Mouse (Mus musculus) midbrain, embryonic 11.5 days (tissue): ENCODE measurements around the gene Trim29. TPM values are rescaled to one million over a fixed set of nuclear protein-coding genes. Genes with fewer than 3 reads are reported as not detected.
A peak's percentile ranks its signal among the peaks of the same experiment; 100 is the strongest.

ENCODE experiments used
- ATAC-seq: fragments of 200-750 bp; cut with Nextera tagmentation; 2 replicates; pipeline ENCODE4 v1.8.0; 2017; ENCODE audit warnings: moderate TSS enrichment, moderate library complexity; ENCODE audit not compliant: low FRiP score
- DNase-seq: peaks from one replicate; pipeline ENCODE4 v3.0.0; 2015; ENCODE audit warnings: low spot score; ENCODE audit errors: missing footprints
- H3K27ac ChIP-seq: fragments of 300-500 bp; sonication (generic); 2 replicates; pipeline ENCODE4 v1.5.1; 2014; ENCODE audit warnings: low read depth, low read length
- H3K27me3 ChIP-seq: fragments of 300-500 bp; sonication (generic); 2 replicates; pipeline ENCODE4 v1.6.1; 2014; ENCODE audit warnings: mild to moderate bottlenecking, low read length, moderate library complexity, mixed read lengths; ENCODE audit not compliant: control insufficient read depth, insufficient read depth
- H3K36me3 ChIP-seq: fragments of 300-500 bp; sonication (generic); 2 replicates; pipeline ENCODE4 v1.6.1; 2014; ENCODE audit warnings: mild to moderate bottlenecking, low read length, moderate library complexity, mixed read lengths; ENCODE audit not compliant: control insufficient read depth, insufficient read depth
- H3K4me1 ChIP-seq: fragments of 300-500 bp; sonication (generic); 2 replicates; pipeline ENCODE4 v1.6.1; 2014; ENCODE audit warnings: low read length; ENCODE audit not compliant: control insufficient read depth, insufficient read depth
- H3K4me2 ChIP-seq: fragments of 300-500 bp; sonication (generic); 2 replicates; pipeline ENCODE4 v1.6.1; 2014; ENCODE audit warnings: mild to moderate bottlenecking, moderate library complexity
- H3K4me3 ChIP-seq: fragments of 300-500 bp; sonication (generic); 2 replicates; pipeline ENCODE4 v1.5.1; 2014; ENCODE audit warnings: low read depth, low read length
- H3K9ac ChIP-seq: fragments of 300-500 bp; sonication (generic); 2 replicates; pipeline ENCODE4 v1.6.1; 2014; ENCODE audit warnings: low read length
- H3K9me3 ChIP-seq: fragments of 300-500 bp; sonication (generic); 2 replicates; pipeline ENCODE4 v1.6.1; 2016; ENCODE audit warnings: low read length; ENCODE audit not compliant: control insufficient read depth
- WGBS: fragments of 180-500 bp; shearing (Covaris S2); extraction: QIAGEN DNeasy Blood & Tissue Kit; methylation state at CpG from one replicate; pipeline ENCODE4 v1.1.7; 2014; 5-methylcytosine and 5-hydroxymethylcytosine counted together
- polyA plus RNA-seq: library from polyadenylated mRNA; unstranded; fragments of >200 nt; fragmentation: Nextera tagmentation; extraction: Ambion mirVana; gene quantifications from 2 replicates; pipeline ENCODE4 v1.2.1, GENCODE M21; 2014

Gene Trim29
- polyA plus RNA-seq = 0.57 and 0.75 TPM in 2 replicates

DNA sequence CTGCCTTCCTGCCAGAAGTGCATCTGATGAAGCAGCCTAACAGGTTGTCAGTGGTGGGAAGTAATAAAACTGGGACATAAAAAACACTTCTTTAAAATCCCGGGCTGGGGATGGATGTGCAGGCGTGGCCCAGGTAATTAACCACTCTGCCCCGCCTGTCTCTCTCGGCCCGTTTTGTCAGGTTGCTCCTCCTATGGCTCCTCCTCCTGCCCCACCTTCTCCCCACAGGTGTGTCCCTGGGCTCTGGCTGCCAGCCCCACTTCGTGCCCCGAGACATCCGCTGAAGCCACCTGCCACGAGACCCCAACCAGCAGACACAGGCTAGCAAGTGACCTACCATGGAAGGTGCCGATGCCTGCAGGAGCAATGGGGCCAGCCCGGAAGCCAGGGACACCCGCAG is at the start of gene Trim29:
Trim29 (plus strand) TSS at position 311 of the 400 bp plus-strand sequence.
- no peaks in the 10 kb centered on the region for H3K36me3 ChIP-seq
- no peak within 1 kb of the TSS for H3K27ac ChIP-seq
- H3K4me1 ChIP-seq = no peaks in the 10 kb centered on the region
- WGBS = 74% methylated on average over 12 of the region's 12 CpGs
- no peak within 1 kb of the TSS for H3K4me2 ChIP-seq
- ATAC-seq = no peak
- H3K4me3 ChIP-seq = no peak within 1 kb of the TSS
- H3K9me3 ChIP-seq = no peaks in the 10 kb centered on the region
- H3K27me3 ChIP-seq = no peaks in the 10 kb centered on the region
- no peak for DNase-seq
- H3K9ac ChIP-seq = no peak within 1 kb of the TSS

- no peak for ATAC-seq
- 66% methylated on average over 4 of the region's 4 CpGs for WGBS
- H3K27ac ChIP-seq = no peak overlapping the region
- no peak overlapping the region for H3K4me2 ChIP-seq
- no peaks in the 10 kb centered on the region for H3K9me3 ChIP-seq
- H3K36me3 ChIP-seq = no peaks in the 10 kb centered on the region
- no peak overlapping the region for H3K4me3 ChIP-seq
- no peaks in the 10 kb centered on the region for H3K27me3 ChIP-seq
- no peak for DNase-seq
- H3K9ac ChIP-seq = no peak overlapping the region
- peaks cover 4% of the 10 kb centered on the region for H3K4me1 ChIP-seq
Measured at GRCm38 (mm10) chr9:43261124-43261907, 49.3 kb upstream of the Trim29 start.

GRCm38 (mm10) chr9:43261941-43262340 is 48.7 kb upstream of the Trim29 start:
- Histone ChIP-seq H3K9ac (no peak overlapping the region), H3K27me3 (no peaks in the 10 kb centered on the region), H3K9me3 (no peaks in the 10 kb centered on the region), H3K36me3 (no peaks in the 10 kb centered on the region), H3K27ac (no peak overlapping the region), H3K4me2 (no peak overlapping the region), H3K4me3 (no peak overlapping the region), H3K4me1 (peaks cover 4% of the 10 kb centered on the region)
- 34% methylated on average over 2 of the region's 2 CpGs for WGBS
- no peak for DNase-seq
- ATAC-seq = no peak

DNA sequence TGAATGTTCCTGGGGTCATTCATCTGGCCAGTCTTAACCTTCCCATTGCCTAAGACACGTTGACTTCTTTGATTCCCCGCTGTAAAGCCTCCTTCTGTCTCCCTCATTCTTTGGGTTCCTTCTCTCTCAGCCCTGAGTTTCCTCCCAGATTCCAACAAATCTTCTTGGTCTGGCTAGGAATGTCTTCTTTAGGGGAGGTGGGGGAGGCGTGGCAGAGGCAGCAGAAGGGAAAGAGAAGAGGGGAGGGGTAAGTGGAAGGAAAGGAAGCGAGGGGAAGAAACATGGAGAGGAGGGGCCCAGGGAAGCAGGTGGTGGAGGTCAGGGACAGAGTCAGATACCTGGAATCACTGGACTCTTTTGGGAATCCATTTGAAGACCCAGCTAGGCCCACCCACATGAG is 48.3 kb upstream of the Trim29 start:
- no peak for DNase-seq
- H3K36me3 ChIP-seq = no peaks in the 10 kb centered on the region
- H3K4me2 ChIP-seq = no peak overlapping the region
- ATAC-seq = no peak
- no peaks in the 10 kb centered on the region for H3K9me3 ChIP-seq
- H3K9ac ChIP-seq = no peak overlapping the region
- H3K27ac ChIP-seq = no peak overlapping the region
- H3K27me3 ChIP-seq = no peaks in the 10 kb centered on the region
- WGBS = 60% methylated on average over 4 of the region's 4 CpGs
- peaks cover 4% of the 10 kb centered on the region for H3K4me1 ChIP-seq
- no peak overlapping the region for H3K4me3 ChIP-seq

DNA sequence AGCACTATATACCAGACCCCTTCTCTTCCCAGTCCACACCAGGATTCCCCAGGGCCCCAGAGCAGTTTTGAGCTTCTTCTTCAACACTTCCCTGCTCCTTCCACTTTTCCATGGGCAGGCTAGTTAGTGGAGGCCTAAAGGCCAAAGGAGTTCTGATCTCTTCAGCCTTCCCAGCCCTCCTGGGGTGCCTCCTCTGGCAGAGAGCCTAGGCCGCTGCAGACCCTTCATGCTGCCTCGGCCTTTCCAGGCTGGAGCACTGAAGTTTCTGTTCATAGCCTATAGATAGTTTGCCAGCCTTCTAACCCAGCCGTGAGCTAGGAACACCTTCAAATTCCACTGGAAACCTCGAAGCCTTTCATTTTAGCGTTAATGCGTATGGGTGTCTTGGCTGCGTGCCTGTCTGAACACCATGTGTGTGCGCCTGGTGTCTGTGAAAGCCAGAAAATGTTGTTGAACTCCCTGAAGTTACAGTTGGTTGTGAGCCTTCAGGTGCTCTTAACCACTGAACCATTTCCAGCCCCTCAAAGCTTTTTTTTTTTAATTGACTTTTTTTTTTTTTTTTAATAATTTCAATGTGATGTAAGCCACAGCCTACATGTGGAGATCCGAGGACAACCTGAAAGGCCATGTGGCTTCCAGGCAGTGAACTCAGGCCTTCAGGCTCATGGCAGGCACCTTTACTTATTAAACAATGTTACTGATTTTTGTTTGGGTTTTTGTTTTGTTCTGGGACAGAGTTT is 47.7 kb upstream of the Trim29 start:
- 77% methylated on average over 9 of the region's 9 CpGs for WGBS
- Histone ChIP-seq H3K9me3 (no peaks in the 10 kb centered on the region), H3K4me3 (no peak overlapping the region), H3K4me2 (no peak overlapping the region), H3K27ac (no peak overlapping the region), H3K9ac (no peak overlapping the region), H3K36me3 (no peaks in the 10 kb centered on the region), H3K27me3 (no peaks in the 10 kb centered on the region), H3K4me1 (peaks cover 4% of the 10 kb centered on the region)
- DNase-seq = no peak
- no peak for ATAC-seq

DNA sequence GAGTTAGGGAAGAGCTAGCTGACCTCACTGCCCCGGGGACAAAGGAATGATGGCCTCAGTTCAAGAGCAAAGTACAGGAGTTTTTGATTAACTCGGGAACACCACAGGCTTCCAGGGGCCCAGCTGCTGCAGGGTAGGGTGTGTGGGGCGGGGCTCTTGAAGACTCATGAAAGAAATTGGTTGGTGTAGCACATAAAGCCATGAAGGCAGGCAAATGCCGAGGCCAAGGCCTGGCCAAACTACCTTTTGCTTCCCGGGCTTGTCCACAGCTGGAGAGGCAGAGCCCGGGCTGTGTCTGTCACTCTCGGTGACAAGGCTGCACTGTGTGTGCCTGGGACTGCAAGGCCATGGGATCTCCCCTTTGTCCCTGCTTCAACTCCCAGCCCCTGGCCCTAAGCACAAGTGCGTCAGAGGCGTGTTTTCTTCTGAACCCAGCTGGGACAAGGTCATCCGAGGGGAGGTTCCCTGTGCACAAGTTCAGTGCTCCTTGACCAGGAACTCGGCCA is 46.6 kb upstream of the Trim29 start:
- Histone ChIP-seq H3K27me3 (no peaks in the 10 kb centered on the region), H3K36me3 (no peaks in the 10 kb centered on the region), H3K4me3 (no peak overlapping the region), H3K4me1 (peaks cover 4% of the 10 kb centered on the region), H3K27ac (no peak overlapping the region), H3K9me3 (no peaks in the 10 kb centered on the region), H3K4me2 (no peak overlapping the region), H3K9ac (no peak overlapping the region)
- WGBS = 16% methylated on average over 11 of the region's 11 CpGs
- peak; percentile 91 for DNase-seq
- ATAC-seq = no peak

DNA sequence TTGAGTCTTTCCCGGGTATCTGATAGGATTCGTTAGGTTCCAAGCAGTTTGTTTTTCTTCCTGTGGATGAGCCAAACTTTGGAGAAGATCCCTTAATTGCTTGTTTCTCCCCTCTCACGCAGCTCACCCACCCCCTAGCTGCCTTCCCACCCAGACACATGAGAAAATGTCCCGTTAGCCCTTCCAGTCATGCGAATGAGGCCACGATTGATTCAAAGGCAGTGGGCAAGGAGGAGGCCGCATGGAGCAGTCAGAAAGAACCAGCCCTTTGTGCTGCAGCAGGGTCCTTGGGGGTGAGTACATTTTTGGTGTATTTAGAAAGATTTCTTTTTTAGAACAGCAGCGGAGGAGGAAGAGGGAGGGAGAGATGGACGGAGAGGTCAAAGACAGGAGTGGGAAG is 45.5 kb upstream of the Trim29 start:
- peaks cover 8% of the 10 kb centered on the region for H3K27me3 ChIP-seq
- no peak overlapping the region for H3K4me2 ChIP-seq
- no peak for ATAC-seq
- H3K9ac ChIP-seq = no peak overlapping the region
- H3K4me3 ChIP-seq = no peak overlapping the region
- no peaks in the 10 kb centered on the region for H3K9me3 ChIP-seq
- DNase-seq = no peak
- no peaks in the 10 kb centered on the region for H3K36me3 ChIP-seq
- H3K4me1 ChIP-seq = peaks cover 11% of the 10 kb centered on the region
- WGBS = 61% methylated on average over 9 of the region's 9 CpGs
- no peak overlapping the region for H3K27ac ChIP-seq

GRCm38 (mm10) chr9:43267357-43267756 is 43.3 kb upstream of the Trim29 start:
- Histone ChIP-seq H3K4me2 (no peak overlapping the region), H3K4me3 (no peak overlapping the region), H3K36me3 (no peaks in the 10 kb centered on the region), H3K9me3 (no peaks in the 10 kb centered on the region), H3K27ac (no peak overlapping the region), H3K4me1 (peaks cover 23% of the 10 kb centered on the region), H3K27me3 (peaks cover 29% of the 10 kb centered on the region), H3K9ac (no peak overlapping the region)
- DNase-seq (no peak), ATAC-seq (no peak)
- 85% methylated on average over 8 of the region's 8 CpGs for WGBS

GRCm38 (mm10) chr9:43269166-43269565 is 41.5 kb upstream of the Trim29 start:
- no peak for ATAC-seq
- H3K27me3 ChIP-seq = peaks cover 30% of the 10 kb centered on the region
- no peak overlapping the region for H3K4me2 ChIP-seq
- 4% methylated on average over 8 of the region's 8 CpGs for WGBS
- DNase-seq = peak; percentile 91
- no peak overlapping the region for H3K4me3 ChIP-seq
- H3K9me3 ChIP-seq = no peaks in the 10 kb centered on the region
- no peak overlapping the region for H3K27ac ChIP-seq
- no peak overlapping the region for H3K9ac ChIP-seq
- H3K4me1 ChIP-seq = peaks cover 20% of the 10 kb centered on the region
- H3K36me3 ChIP-seq = no peaks in the 10 kb centered on the region
